Comparison of ENCODE assay signal across 21 mouse cellular contexts in genomic region chr14:46193577-46193976, GRCm38 (mm10).
DNase-seq lines count a peak whose midpoint lies in the region; ATAC-seq and TF ChIP-seq lines count a peak whose summit lies in the region.
"Had no signal": no experiment of that assay in that cellular context is flagged by ENCODE, and none has a peak within 500 bp of the region (broad histone marks: within the 10 kb centered on the region; RNA-seq: fewer than 3 reads in every experiment).

No protein-coding gene starts in this region.

- peaks cover 6% of the 10 kb centered on the region for H3K4me1 ChIP-seq in cerebellum, adult 2 months (ENCODE audit: control insufficient read depth, insufficient read depth, low read length)
- H3K4me1 ChIP-seq in limb, embryonic 11.5 days (ENCODE audit: control insufficient read depth, insufficient read depth, low read length) = no peaks in the 10 kb centered on the region
- H3K4me1 ChIP-seq in limb, embryonic 10.5 days = peaks cover 10% of the 10 kb centered on the region; the same call in 1 of the 2 replicates
- H3K4me1 ChIP-seq: forebrain, embryonic 13.5 days; forebrain, embryonic 15.5 days had no signal

- H3K27me3 ChIP-seq in cerebellum, adult 2 months (ENCODE audit: control insufficient read depth, insufficient read depth, low read length) = no peaks in the 10 kb centered on the region
- no peaks in the 10 kb centered on the region for H3K27me3 ChIP-seq in limb, embryonic 11.5 days (ENCODE audit: control insufficient read depth, insufficient read depth, low read length)
- H3K27me3 ChIP-seq in limb, embryonic 10.5 days (ENCODE audit: low read depth, poor library complexity, severe bottlenecking) = no peaks in the 10 kb centered on the region
- H3K27me3 ChIP-seq: CH12.LX; embryonic facial prominence, embryonic 12.5 days; forebrain, embryonic 13.5 days; forebrain, embryonic 15.5 days; Patski had no signal

- H3K4me3 ChIP-seq in cerebellum, adult 2 months (replicated peaks; ENCODE audit: insufficient read depth, low read depth, low read length) = no peak overlapping the region
- no peak overlapping the region for H3K4me3 ChIP-seq in limb, embryonic 11.5 days (ENCODE audit: low read depth, low read length)
- no peak overlapping the region for H3K4me3 ChIP-seq in limb, embryonic 10.5 days
- H3K4me3 ChIP-seq: embryonic facial prominence, embryonic 10.5 days; embryonic facial prominence, embryonic 12.5 days; forebrain, embryonic 13.5 days; forebrain, embryonic 15.5 days had no signal

- no peaks in the 10 kb centered on the region for H3K36me3 ChIP-seq in limb, embryonic 11.5 days (ENCODE audit: control insufficient read depth, insufficient read depth, low read length)
- no peaks in the 10 kb centered on the region for H3K36me3 ChIP-seq in limb, embryonic 10.5 days
- H3K36me3 ChIP-seq: embryonic facial prominence, embryonic 10.5 days; embryonic facial prominence, embryonic 12.5 days; forebrain, embryonic 15.5 days; G1E had no signal

- WGBS in cerebellum, adult 2 months = 12% methylated on average over 4 of the region's 4 CpGs
- 92% methylated on average over 4 of the region's 4 CpGs for WGBS in limb, embryonic 11.5 days
- WGBS in limb, embryonic 10.5 days = 89% methylated on average over 4 of the region's 4 CpGs

- no peak overlapping the region for H3K4me2 ChIP-seq in limb, embryonic 11.5 days (ENCODE audit: low read depth, severe bottlenecking)
- H3K4me2 ChIP-seq: embryonic facial prominence, embryonic 12.5 days; forebrain, embryonic 13.5 days; forebrain, embryonic 15.5 days had no signal

- DNase-seq in cerebellum, adult 8-10 months = no peak
- peak; percentile 9 to 56 for DNase-seq in cerebellum, adult 2 months
- no peak for DNase-seq in cerebellum, postnatal 4 days (ENCODE audit: low spot score in 2 of 2)
- peak; percentile 5 for DNase-seq in limb, embryonic 11.5 days (ENCODE audit: low spot score)
- DNase-seq in limb, embryonic 10.5 days (ENCODE audit: low spot score) = no peak
- no peak for DNase-seq in heart, adult 18-20 months
- DNase-seq: adrenal gland, adult 8-10 months; adrenal gland, postnatal 14 days; adrenal gland, postnatal 36 days; B cell, adult 2 months; forebrain, postnatal 0 days had no signal

- H3K27ac ChIP-seq in cerebellum, adult 2 months (ENCODE audit: insufficient read depth, low read length) = no peak overlapping the region
- no peak overlapping the region for H3K27ac ChIP-seq in limb, embryonic 11.5 days (replicated peaks; ENCODE audit: low read depth, low read length)
- H3K27ac ChIP-seq in limb, embryonic 10.5 days = no peak overlapping the region
- H3K27ac ChIP-seq: embryonic facial prominence, embryonic 10.5 days; embryonic facial prominence, embryonic 12.5 days; forebrain, embryonic 13.5 days; forebrain, embryonic 15.5 days had no signal

- peak; percentile 56; the same call in 1 of the 2 replicates for ATAC-seq in cerebellum, adult (ENCODE audit: insufficient number of reproducible peaks, low FRiP score, low TSS enrichment)
- ATAC-seq in limb, embryonic 11.5 days (ENCODE audit: insufficient number of reproducible peaks, low FRiP score, low TSS enrichment, low read depth) = no peak
- ATAC-seq: activated CD4-positive, CD25-positive, alpha-beta regulatory T cell, adult 4 months; CD4-positive, CD25-positive, alpha-beta regulatory T cell, adult 4 months; forebrain, embryonic 13.5 days; forebrain, embryonic 15.5 days; forebrain, postnatal 0 days; Patski had no signal

- no peaks in the 10 kb centered on the region for H3K9me3 ChIP-seq in limb, embryonic 11.5 days (ENCODE audit: control insufficient read depth, low read length)
- H3K9me3 ChIP-seq in limb, embryonic 10.5 days (replicated peaks) = no peaks in the 10 kb centered on the region
- H3K9me3 ChIP-seq: embryonic facial prominence, embryonic 10.5 days; embryonic facial prominence, embryonic 12.5 days; forebrain, embryonic 13.5 days; forebrain, embryonic 15.5 days; G1E had no signal

- TF ChIP-seq POLR2A in cerebellum, adult 2 months (IDR thresholded peaks at IDR 0.05; ENCODE audit: borderline replicate concordance, insufficient read depth, low read length) = no peak

- no peak overlapping the region for H3K9ac ChIP-seq in limb, embryonic 11.5 days (ENCODE audit: low read length)
- H3K9ac ChIP-seq: embryonic facial prominence, embryonic 12.5 days; forebrain, embryonic 13.5 days; forebrain, embryonic 15.5 days; forebrain, postnatal 0 days had no signal

- TF ChIP-seq CTCF in cerebellum, adult 2 months (IDR thresholded peaks at IDR 0.05; ENCODE audit: borderline replicate concordance, insufficient read depth, low read depth, low read length) = no peak

Comparison
In these comparisons a context has a peak if more than half of its experiments do, and no peak if none do; other contexts are left out.
1. DNase-seq: peak in cerebellum, adult 2 months (2 of 2) and limb, embryonic 11.5 days (single experiment); none in cerebellum, adult 8-10 months (single experiment), cerebellum, postnatal 4 days (0 of 2), limb, embryonic 10.5 days (single experiment) and heart, adult 18-20 months (0 of 2).